Mouse (Mus musculus) limb, embryonic 12.5 days (tissue): Measurements from ENCODE around the gene Krba1. TPM values are rescaled to one million over a fixed set of nuclear protein-coding genes. Genes with fewer than 3 reads are reported as not detected.

ENCODE experiments used
- ATAC-seq: fragments of 200-750 bp; cut with Nextera tagmentation; 2 replicates; pipeline ENCODE4 v1.8.0; 2017; ENCODE audit warnings: low read depth, moderate TSS enrichment; ENCODE audit not compliant: insufficient number of reproducible peaks, insufficient read depth, low FRiP score, low TSS enrichment
- H3K27ac ChIP-seq: fragments of 300-500 bp; sonication (generic); 2 replicates; pipeline ENCODE4 v1.5.1; 2016; ENCODE audit warnings: mild to moderate bottlenecking, moderate library complexity
- H3K27me3 ChIP-seq: fragments of 300-500 bp; sonication (generic); 2 replicates; pipeline ENCODE4 v1.6.1; 2016; ENCODE audit warnings: mild to moderate bottlenecking, moderate library complexity
- H3K36me3 ChIP-seq: fragments of 300-500 bp; sonication (generic); 2 replicates; pipeline ENCODE4 v1.6.1; 2016; ENCODE audit warnings: mild to moderate bottlenecking, moderate library complexity
- H3K4me1 ChIP-seq: fragments of 300-500 bp; sonication (generic); replicated peaks from 2 replicates; pipeline ENCODE4 v1.6.1; 2016
- H3K4me2 ChIP-seq: fragments of 300-500 bp; sonication (generic); 2 replicates; pipeline ENCODE4 v1.6.1; 2016; ENCODE audit warnings: mild to moderate bottlenecking, moderate library complexity
- H3K4me3 ChIP-seq: fragments of 300-500 bp; sonication (generic); replicated peaks from 2 replicates; pipeline ENCODE4 v1.5.1; 2016; ENCODE audit warnings: mild to moderate bottlenecking
- H3K9ac ChIP-seq: fragments of 300-500 bp; sonication (generic); replicated peaks from 2 replicates; pipeline ENCODE4 v1.6.1; 2016; ENCODE audit warnings: mild to moderate bottlenecking, moderate library complexity
- H3K9me3 ChIP-seq: fragments of 300-500 bp; sonication (generic); 2 replicates; pipeline ENCODE4 v1.6.1; 2016; ENCODE audit warnings: mild to moderate bottlenecking, moderate library complexity
- WGBS: fragments of 180-500 bp; shearing (Covaris S2); methylation state at CpG from one replicate; pipeline ENCODE4 v1.1.7; 2016; 5-methylcytosine and 5-hydroxymethylcytosine counted together
- polyA plus RNA-seq: library from polyadenylated mRNA; unstranded; fragments of >200 nt; fragmentation: Nextera tagmentation; extraction: Ambion mirVana; gene quantifications from 2 replicates; pipeline ENCODE4 v1.2.1, GENCODE M21; 2016

The Krba1 gene
- polyA plus RNA-seq, 1 experiment from 2014 or later: 29.9 TPM

- Histone ChIP-seq H3K4me1 (peaks cover 52% of the 10 kb centered on the region), H3K9me3 (no peaks in the 10 kb centered on the region), H3K4me2 (peak overlapping the region; percentile 28; the same call in 1 of the 2 replicates), H3K9ac (no peak overlapping the region; the same call in 1 of the 2 replicates), H3K27ac (no peak overlapping the region), H3K27me3 (peaks cover 41% of the 10 kb centered on the region), H3K36me3 (peaks cover 57% of the 10 kb centered on the region), H3K4me3 (no peak overlapping the region)
- no peak for ATAC-seq
Measured at GRCm38 (mm10) chr6:48439654-48440053, 44.3 kb downstream of the Krba1 start.

GRCm38 (mm10) chr6:48440306-48441014 is 45.1 kb downstream of the Krba1 start:
- H3K4me2 ChIP-seq: 0 out of 2 replicates have a peak overlapping the region, but pooled peaks have one; percentile 11
- 34% methylated on average over 14 of the region's 14 CpGs for WGBS
- no peak for ATAC-seq

DNA sequence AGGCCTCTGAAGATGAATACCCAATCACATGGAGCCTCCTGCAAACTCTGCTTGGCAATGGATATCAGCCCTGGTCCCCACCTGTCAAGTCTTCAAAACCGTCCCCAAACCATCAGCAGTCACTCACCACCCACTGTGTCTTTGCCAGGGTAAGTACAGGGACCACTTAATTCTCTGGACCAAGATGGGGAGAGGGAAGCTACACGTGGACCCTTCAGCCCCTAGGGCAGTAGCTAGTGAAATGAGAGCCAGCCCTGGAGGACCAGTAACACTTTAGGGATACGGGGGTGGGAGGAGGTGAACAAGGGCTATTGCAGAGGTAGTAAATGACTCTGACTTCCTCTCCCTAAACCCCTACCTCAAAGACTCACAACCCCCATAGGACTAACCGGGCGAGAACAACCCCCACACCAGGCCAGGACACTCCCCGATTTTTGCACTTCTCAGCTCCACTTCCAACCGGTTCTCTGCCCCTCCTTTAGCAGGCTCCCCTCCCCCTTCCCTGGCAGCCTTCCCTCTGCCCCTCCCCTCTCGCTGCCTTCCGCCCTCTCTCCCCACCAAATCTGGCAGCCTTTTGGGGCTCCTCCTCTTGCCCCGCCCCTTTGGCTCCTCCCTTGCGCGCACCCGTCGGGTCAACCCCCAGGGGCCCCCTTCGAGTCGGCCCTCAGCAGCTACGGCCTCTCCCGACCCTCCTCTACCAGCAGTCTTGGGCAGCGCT is 48.4 kb downstream of the Krba1 start:
- Histone ChIP-seq H3K36me3 (peaks cover 35% of the 10 kb centered on the region), H3K27ac (peak overlapping the region; percentile 95), H3K9ac (peak overlapping the region; percentile 48; the same call in 1 of the 2 replicates), H3K4me2 (peak overlapping the region; percentile 81), H3K4me1 (peaks cover 50% of the 10 kb centered on the region), H3K4me3 (peak overlapping the region; percentile 84), H3K27me3 (peaks cover 26% of the 10 kb centered on the region), H3K9me3 (no peaks in the 10 kb centered on the region)
- ATAC-seq: peak; percentile 84
- 3% methylated on average over 19 of the region's 19 CpGs for WGBS

More at GRCm38 (mm10) chr6:48440306-48441014, 45.1 kb downstream of the Krba1 start:
- H3K9ac ChIP-seq: no peak overlapping the region
- no peaks in the 10 kb centered on the region for H3K9me3 ChIP-seq
- peak overlapping the region; percentile 29; the same call in 1 of the 2 replicates for H3K27ac ChIP-seq
- no peak overlapping the region for H3K4me3 ChIP-seq
- H3K27me3 ChIP-seq: peaks cover 41% of the 10 kb centered on the region
- peaks cover 57% of the 10 kb centered on the region for H3K36me3 ChIP-seq
- H3K4me1 ChIP-seq: peaks cover 51% of the 10 kb centered on the region

DNA sequence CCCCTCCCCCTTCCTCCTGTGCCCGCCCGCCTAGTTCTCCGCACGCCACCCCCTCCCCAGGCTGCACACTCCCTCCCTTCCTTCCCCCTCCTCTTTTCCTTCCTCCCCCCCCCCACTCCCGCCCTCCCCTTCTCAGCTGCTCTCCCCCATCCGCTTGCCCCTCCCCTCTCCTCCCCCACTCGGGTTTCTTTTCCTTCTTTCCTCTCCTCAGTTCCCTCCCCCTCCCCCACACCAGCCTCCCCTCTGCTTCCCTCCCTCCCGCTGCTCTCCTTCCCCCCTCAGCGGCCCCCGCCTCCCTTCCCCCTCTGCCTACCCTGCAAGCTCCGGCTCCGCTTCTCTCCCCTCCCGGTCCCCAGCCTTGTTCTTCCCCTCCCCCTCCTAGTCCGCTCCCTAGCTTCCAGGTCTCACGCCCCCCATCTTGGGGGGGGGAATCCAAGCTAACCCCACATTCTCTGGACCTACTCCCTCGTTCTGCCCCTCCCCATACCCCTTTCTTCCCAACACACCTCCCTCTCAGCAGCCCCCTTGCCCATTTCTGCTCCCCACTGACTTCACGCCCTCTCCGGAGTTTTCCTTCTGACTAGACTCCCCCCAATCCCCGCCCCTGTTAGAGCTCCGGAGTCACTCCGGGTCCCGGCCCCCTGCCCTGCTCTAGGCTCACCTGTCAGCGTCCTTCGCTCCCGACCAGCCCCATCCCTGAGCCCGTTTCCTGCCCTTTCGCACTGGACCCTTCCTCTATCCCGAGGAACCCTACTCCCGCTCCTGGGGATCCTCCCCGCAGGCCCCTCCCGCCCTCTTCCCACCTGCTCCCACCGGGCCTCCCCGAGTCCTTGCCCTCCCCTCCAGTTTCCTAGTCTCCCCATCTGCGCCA is 49.2 kb downstream of the Krba1 start:
- peak overlapping the region; percentile 84 for H3K4me3 ChIP-seq
- ATAC-seq: peak; percentile 35
- peak overlapping the region; percentile 81 for H3K4me2 ChIP-seq
- peak overlapping the region; percentile 83 for H3K9ac ChIP-seq
- H3K27ac ChIP-seq: peak overlapping the region; percentile 95
- H3K4me1 ChIP-seq: peaks cover 42% of the 10 kb centered on the region
- H3K36me3 ChIP-seq: peaks cover 27% of the 10 kb centered on the region
- no peaks in the 10 kb centered on the region for H3K9me3 ChIP-seq
- peaks cover 18% of the 10 kb centered on the region for H3K27me3 ChIP-seq
- WGBS: 2% methylated on average over 32 of the region's 34 CpGs

- peaks cover 19% of the 10 kb centered on the region for H3K36me3 ChIP-seq
- peaks cover 9% of the 10 kb centered on the region for H3K27me3 ChIP-seq
- H3K9ac ChIP-seq: peak within 1 kb of the TSS; percentile 83
- ATAC-seq: peak; percentile 23; the same call in 1 of the 2 replicates
- under 1% methylated on average over 65 of the region's 65 CpGs for WGBS
- H3K9me3 ChIP-seq: no peaks in the 10 kb centered on the region
- peak within 1 kb of the TSS; percentile 81 for H3K4me2 ChIP-seq
- peak within 1 kb of the TSS; percentile 95 for H3K27ac ChIP-seq
- H3K4me3 ChIP-seq: peak within 1 kb of the TSS; percentile 84
- peaks cover 33% of the 10 kb centered on the region for H3K4me1 ChIP-seq
Measured at GRCm38 (mm10) chr6:48445181-48446101, 50.1 kb downstream of the Krba1 start, which contains the start of gene Zfp467. TSS of gene Zfp467 (minus strand) at chr6:48445825.

DNA sequence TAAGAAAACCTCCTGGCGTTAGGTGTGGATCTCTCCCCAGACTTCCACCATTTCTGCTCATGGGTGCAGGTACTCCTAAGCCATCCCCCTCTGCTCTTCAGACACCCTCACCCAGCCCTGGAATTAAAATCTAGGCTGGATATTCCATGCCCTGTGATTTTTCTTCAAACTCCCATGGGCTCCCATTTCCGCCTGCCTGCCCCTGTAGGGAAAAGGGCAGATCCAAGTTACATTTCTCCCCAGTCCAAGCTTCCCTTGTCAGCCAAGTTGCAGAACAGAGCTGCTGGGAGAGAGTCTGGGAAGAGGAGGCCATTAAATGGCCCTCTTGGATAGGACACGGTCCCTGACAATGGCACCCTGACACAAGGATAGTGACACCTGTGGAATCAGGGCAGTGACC is 50.9 kb downstream of the Krba1 start:
- Histone ChIP-seq H3K4me1 (peaks cover 25% of the 10 kb centered on the region), H3K4me2 (peak overlapping the region; percentile 81), H3K9me3 (no peaks in the 10 kb centered on the region), H3K4me3 (peak overlapping the region; percentile 84), H3K27ac (peak overlapping the region; percentile 95), H3K9ac (peak overlapping the region; percentile 83; the same call in 1 of the 2 replicates), H3K36me3 (peaks cover 14% of the 10 kb centered on the region), H3K27me3 (peaks cover 5% of the 10 kb centered on the region; the same call in 1 of the 2 replicates)
- 32% methylated on average over 3 of the region's 3 CpGs for WGBS
- ATAC-seq: no peak

DNA sequence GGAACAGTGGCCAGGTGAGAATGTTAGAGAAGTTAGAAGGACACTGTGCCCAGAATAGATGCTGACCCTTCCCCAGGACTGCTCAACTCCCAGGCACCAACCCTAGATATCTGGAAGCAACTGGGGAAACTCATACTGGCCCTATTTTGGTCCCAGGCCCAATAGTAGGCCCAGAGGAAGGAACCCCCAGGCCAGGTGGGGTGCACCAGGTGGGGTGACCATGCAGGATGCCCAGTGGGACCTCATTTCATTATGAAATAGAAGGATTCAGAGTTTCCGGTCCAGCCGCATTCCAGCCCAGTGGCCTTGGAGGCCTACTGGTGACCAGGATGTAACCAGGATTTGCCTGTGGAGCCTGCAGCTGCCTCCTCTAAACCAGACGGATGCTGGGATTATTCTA is 51.5 kb downstream of the Krba1 start:
- Histone ChIP-seq H3K36me3 (peaks cover 8% of the 10 kb centered on the region), H3K9me3 (no peaks in the 10 kb centered on the region), H3K4me1 (peaks cover 23% of the 10 kb centered on the region), H3K9ac (no peak overlapping the region), H3K27ac (no peak overlapping the region), H3K4me3 (no peak overlapping the region), H3K27me3 (peaks cover 5% of the 10 kb centered on the region; the same call in 1 of the 2 replicates), H3K4me2 (no peak overlapping the region)
- 62% methylated on average over 3 of the region's 3 CpGs for WGBS
- no peak for ATAC-seq

GRCm38 (mm10) chr6:48447929-48448328 is 52.5 kb downstream of the Krba1 start, which contains the start of gene Sspo:
TSS of gene Sspo (plus strand) at chr6:48448229.
- Histone ChIP-seq H3K9me3 (no peaks in the 10 kb centered on the region), H3K4me1 (peaks cover 23% of the 10 kb centered on the region), H3K4me2 (no peak within 1 kb of the TSS), H3K27ac (no peak within 1 kb of the TSS), H3K4me3 (no peak within 1 kb of the TSS), H3K9ac (no peak within 1 kb of the TSS), H3K27me3 (peaks cover 5% of the 10 kb centered on the region; the same call in 1 of the 2 replicates), H3K36me3 (no peaks in the 10 kb centered on the region)
- no peak for ATAC-seq
- 76% methylated on average over 1 of the region's 1 CpGs for WGBS

DNA sequence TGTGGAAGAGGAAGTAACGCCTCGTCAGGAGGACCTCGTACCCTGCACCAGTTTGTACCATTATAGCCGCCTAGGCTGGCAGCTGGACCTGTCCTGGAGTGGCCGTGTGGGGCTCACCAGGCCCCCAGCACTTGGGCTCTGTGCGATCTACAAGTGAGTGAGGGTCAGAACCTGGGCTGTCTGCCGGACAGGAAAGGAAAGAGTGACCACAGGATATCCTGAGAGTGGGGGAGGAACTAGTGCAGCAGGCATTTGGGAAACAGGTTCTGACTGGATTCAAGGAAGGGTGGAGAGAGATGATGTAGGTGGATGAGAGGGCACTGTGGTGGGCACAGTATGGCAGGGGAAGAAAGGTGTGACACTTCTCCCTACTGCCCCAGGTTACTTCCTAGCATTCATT is 53.1 kb downstream of the Krba1 start:
- no peak for ATAC-seq
- WGBS: 65% methylated on average over 7 of the region's 7 CpGs
- Histone ChIP-seq H3K9ac (no peak overlapping the region), H3K27me3 (peaks cover 5% of the 10 kb centered on the region; the same call in 1 of the 2 replicates), H3K4me3 (no peak overlapping the region), H3K4me1 (peaks cover 17% of the 10 kb centered on the region), H3K9me3 (no peaks in the 10 kb centered on the region), H3K27ac (no peak overlapping the region), H3K36me3 (no peaks in the 10 kb centered on the region), H3K4me2 (no peak overlapping the region)

- Histone ChIP-seq H3K4me3 (no peak overlapping the region), H3K9me3 (no peaks in the 10 kb centered on the region), H3K36me3 (no peaks in the 10 kb centered on the region), H3K27ac (no peak overlapping the region), H3K27me3 (no peaks in the 10 kb centered on the region), H3K9ac (no peak overlapping the region), H3K4me1 (peaks cover 7% of the 10 kb centered on the region), H3K4me2 (no peak overlapping the region)
- WGBS: 72% methylated on average over 1 of the region's 1 CpGs
- ATAC-seq: no peak
Measured at GRCm38 (mm10) chr6:48452151-48452550, 56.8 kb downstream of the Krba1 start.
